Mouse (Mus musculus) lung, postnatal 0 days (tissue): Measurements from ENCODE around the gene Runx2. TPM values are rescaled to one million over a fixed set of nuclear protein-coding genes. Genes with fewer than 3 reads are reported as not detected.

Experiments
- ATAC-seq: fragments of 200-750 bp; cut with Nextera tagmentation; 2 replicates; pipeline ENCODE4 v1.8.0; 2017; ENCODE audit warnings: moderate library complexity
- DNase-seq: peaks from one replicate; pipeline ENCODE4 v3.0.0-alpha.2; 2016; ENCODE audit warnings: low spot score
- H3K27ac ChIP-seq: fragments of 300-500 bp; sonication (generic); 2 replicates; pipeline ENCODE4 v1.5.1; 2014; ENCODE audit warnings: antibody characterized with exemption, mild to moderate bottlenecking, low read length, mixed read lengths
- H3K27me3 ChIP-seq: fragments of 300-500 bp; sonication (generic); replicated peaks from 2 replicates; pipeline ENCODE4 v1.6.1; 2014; ENCODE audit warnings: low read length, mixed read lengths; ENCODE audit not compliant: insufficient read depth
- H3K36me3 ChIP-seq: fragments of 300-500 bp; sonication (generic); 2 replicates; pipeline ENCODE4 v1.6.1; 2014; ENCODE audit warnings: low read length, mixed read lengths; ENCODE audit not compliant: insufficient read depth
- H3K4me1 ChIP-seq: fragments of 300-500 bp; sonication (generic); 2 replicates; pipeline ENCODE4 v1.6.1; 2014; ENCODE audit warnings: antibody characterized with exemption, low read depth, low read length, mixed read lengths; ENCODE audit not compliant: insufficient read depth
- H3K4me2 ChIP-seq: fragments of 300-500 bp; sonication (generic); replicated peaks from 2 replicates; pipeline ENCODE4 v1.6.1; 2014; ENCODE audit warnings: low read depth, mild to moderate bottlenecking, low read length, moderate library complexity, mixed read lengths
- H3K4me3 ChIP-seq: fragments of 300-500 bp; sonication (generic); 2 replicates; pipeline ENCODE4 v1.5.1; 2014; ENCODE audit warnings: low read depth, low read length
- H3K9ac ChIP-seq: fragments of 300-500 bp; sonication (generic); replicated peaks from 2 replicates; pipeline ENCODE4 v1.6.1; 2014; ENCODE audit warnings: low read depth, mild to moderate bottlenecking
- H3K9me3 ChIP-seq: fragments of 300-500 bp; sonication (generic); 2 replicates; pipeline ENCODE4 v1.6.1; 2016; ENCODE audit warnings: low read length, mixed read lengths
- CTCF ChIP-seq: IDR thresholded peaks from 2 replicates; pipeline ENCODE4 v1.5.1; 2016; ENCODE audit warnings: antibody characterized with exemption, mild to moderate bottlenecking
- EP300 ChIP-seq: IDR thresholded peaks from 2 replicates; pipeline ENCODE4 v1.6.1; 2016; ENCODE audit warnings: antibody characterized with exemption, mild to moderate bottlenecking, control low read depth
- WGBS: fragments of 180-500 bp; shearing (Covaris S2); extraction: QIAGEN DNeasy Blood & Tissue Kit; methylation state at CpG from one replicate; pipeline ENCODE4 v1.1.7; 2014; 5-methylcytosine and 5-hydroxymethylcytosine counted together
- polyA plus RNA-seq: library from polyadenylated mRNA; unstranded; fragments of >200 nt; fragmentation: Nextera tagmentation; extraction: Ambion mirVana; gene quantifications from 2 replicates; pipeline ENCODE4 v1.2.1, GENCODE M21; 2015

Gene Runx2
- polyA plus RNA-seq, 1 experiment from 2014 or later, result 1.1 TPM

DNA sequence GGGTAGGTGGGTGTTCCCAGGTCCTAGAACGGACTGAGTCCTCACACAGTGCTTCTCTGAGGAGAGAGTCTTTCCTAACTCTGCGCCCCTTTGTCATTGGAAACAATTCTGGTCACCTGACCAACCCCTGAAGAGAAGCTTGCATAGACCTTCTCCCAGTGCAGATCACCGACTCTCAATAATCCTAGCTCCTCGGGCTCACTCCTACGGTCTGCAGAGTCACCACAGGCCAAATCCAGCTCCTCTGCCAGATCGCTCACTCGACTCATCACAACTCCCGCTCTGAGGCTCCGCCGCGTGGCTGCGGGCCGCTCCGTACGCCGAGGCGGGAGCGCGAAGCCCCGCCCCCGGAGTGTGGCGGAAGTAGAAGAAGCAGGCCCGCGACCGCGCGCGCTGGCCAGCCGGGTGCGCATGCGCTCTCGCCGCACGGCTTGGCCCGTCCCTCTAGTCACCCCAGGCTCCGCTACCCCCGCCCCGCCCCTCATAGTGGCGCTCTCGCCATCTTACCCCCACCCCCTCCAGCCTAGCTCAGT is 37.8 kb downstream of the Runx2 start, which contains the start of gene Supt3:
TSS of gene Supt3 (plus strand) at position 415 of the 533 bp plus-strand sequence.
- peak; percentile 57 for TF ChIP-seq CTCF
- TF ChIP-seq EP300, result no peak
- Histone ChIP-seq H3K4me3 (peak within 1 kb of the TSS; percentile 91), H3K4me1 (no peaks in the 10 kb centered on the region), H3K27ac (peak within 1 kb of the TSS; percentile 84), H3K9ac (peak within 1 kb of the TSS; percentile 73), H3K4me2 (peak within 1 kb of the TSS; percentile 81), H3K36me3 (no peaks in the 10 kb centered on the region), H3K27me3 (no peaks in the 10 kb centered on the region), H3K9me3 (no peaks in the 10 kb centered on the region)
- DNase-seq (peak; percentile 97), ATAC-seq (peak; percentile 98)
- WGBS, result under 1% methylated on average over 39 of the region's 40 CpGs

GRCm38 (mm10) chr17:44772576-44772975 is 42.0 kb downstream of the Runx2 start:
- Histone ChIP-seq H3K27ac (no peak overlapping the region), H3K4me3 (no peak overlapping the region), H3K36me3 (no peaks in the 10 kb centered on the region), H3K4me1 (no peaks in the 10 kb centered on the region), H3K9me3 (no peaks in the 10 kb centered on the region), H3K9ac (no peak overlapping the region), H3K27me3 (no peaks in the 10 kb centered on the region), H3K4me2 (no peak overlapping the region)
- WGBS, result 84% methylated on average over 2 of the region's 2 CpGs
- ATAC-seq (no peak), DNase-seq (no peak)
- TF ChIP-seq EP300 (no peak), CTCF (no peak)

DNA sequence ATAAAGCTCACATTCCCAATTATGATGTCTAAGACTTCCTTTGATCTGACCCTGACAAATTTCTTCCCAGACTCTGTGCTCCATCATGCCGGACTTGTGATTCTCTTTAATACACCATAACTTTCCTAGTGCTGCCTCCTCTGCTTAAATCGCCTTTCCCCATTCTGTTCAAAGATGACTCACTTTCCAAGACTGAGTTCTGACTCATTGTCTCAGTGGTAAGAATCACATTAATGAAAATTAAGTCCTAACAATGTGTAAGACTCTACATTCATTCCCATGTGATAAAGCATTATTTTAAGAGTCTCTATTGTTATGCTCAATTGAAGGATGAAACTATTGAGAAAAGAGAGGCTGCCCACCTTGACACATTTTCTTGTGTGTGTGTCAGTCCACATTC is 43.7 kb downstream of the Runx2 start:
- ATAC-seq, result no peak
- Histone ChIP-seq H3K4me2 (no peak overlapping the region), H3K4me1 (no peaks in the 10 kb centered on the region), H3K9me3 (no peaks in the 10 kb centered on the region), H3K36me3 (no peaks in the 10 kb centered on the region), H3K27me3 (no peaks in the 10 kb centered on the region), H3K4me3 (no peak overlapping the region), H3K27ac (no peak overlapping the region), H3K9ac (no peak overlapping the region)
- TF ChIP-seq CTCF (no peak), EP300 (no peak)
- DNase-seq, result no peak
- 83% methylated on average over 2 of the region's 2 CpGs for WGBS

DNA sequence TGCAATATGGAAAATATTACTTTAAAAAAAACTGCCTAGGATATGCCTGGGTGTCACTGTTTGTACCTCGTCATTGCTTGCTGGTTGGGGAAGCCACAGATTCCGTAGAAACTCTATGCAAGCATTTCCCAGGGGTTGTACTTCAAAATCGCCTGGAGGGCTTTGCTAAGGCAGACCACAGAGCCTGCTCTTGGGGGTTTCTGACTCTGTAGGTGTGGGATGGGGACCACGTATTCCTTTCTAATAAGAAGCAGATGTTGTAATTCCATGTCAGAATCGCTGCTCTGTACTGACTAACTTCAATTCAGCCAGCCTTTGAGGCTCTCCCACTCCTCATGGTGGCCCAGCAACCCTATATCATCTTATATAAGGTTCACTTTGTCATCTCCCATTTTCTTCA is 46.1 kb downstream of the Runx2 start:
- DNase-seq, result no peak
- no peak overlapping the region for H3K4me2 ChIP-seq
- H3K4me3 ChIP-seq, result no peak overlapping the region
- H3K4me1 ChIP-seq, result no peaks in the 10 kb centered on the region
- H3K36me3 ChIP-seq, result no peaks in the 10 kb centered on the region
- H3K9ac ChIP-seq, result no peak overlapping the region
- no peaks in the 10 kb centered on the region for H3K27me3 ChIP-seq
- TF ChIP-seq EP300, result no peak
- ATAC-seq, result no peak
- no peaks in the 10 kb centered on the region for H3K9me3 ChIP-seq
- H3K27ac ChIP-seq, result no peak overlapping the region
- 59% methylated on average over 5 of the region's 5 CpGs for WGBS

GRCm38 (mm10) chr17:44767375-44767774 is 47.2 kb downstream of the Runx2 start:
- no peak overlapping the region for H3K4me2 ChIP-seq
- ATAC-seq (peak; percentile 87), DNase-seq (peak; percentile 70)
- WGBS, result 57% methylated on average over 1 of the region's 1 CpGs
- no peak overlapping the region for H3K9ac ChIP-seq
- no peak overlapping the region for H3K4me3 ChIP-seq
- H3K27me3 ChIP-seq, result no peaks in the 10 kb centered on the region
- no peaks in the 10 kb centered on the region for H3K4me1 ChIP-seq
- no peaks in the 10 kb centered on the region for H3K9me3 ChIP-seq
- H3K36me3 ChIP-seq, result no peaks in the 10 kb centered on the region
- H3K27ac ChIP-seq, result no peak overlapping the region
- no peak for TF ChIP-seq CTCF
- TF ChIP-seq EP300, result peak; percentile 69

DNA sequence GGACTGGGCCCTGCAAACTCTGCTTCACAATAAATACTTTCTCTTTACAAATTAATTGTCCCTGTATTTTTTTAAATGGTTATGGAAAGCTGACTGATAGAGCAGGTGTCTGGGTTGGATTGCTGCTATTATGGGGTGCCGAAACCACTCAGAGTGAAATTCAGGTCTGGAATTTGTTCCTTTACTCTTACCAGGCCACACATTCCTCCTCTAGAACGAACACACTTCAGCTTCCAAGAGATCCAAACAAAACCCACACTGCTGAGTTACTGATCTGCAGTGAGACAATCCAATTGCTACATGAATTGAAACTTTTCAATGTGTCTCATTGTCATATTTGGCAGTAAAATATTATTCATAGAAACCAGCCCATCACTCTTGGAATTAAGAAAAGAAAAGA is 47.6 kb downstream of the Runx2 start:
- DNase-seq, result peak; percentile 26
- Histone ChIP-seq H3K4me2 (no peak overlapping the region), H3K9ac (no peak overlapping the region), H3K27me3 (no peaks in the 10 kb centered on the region), H3K4me3 (no peak overlapping the region), H3K9me3 (no peaks in the 10 kb centered on the region), H3K4me1 (no peaks in the 10 kb centered on the region), H3K27ac (no peak overlapping the region), H3K36me3 (no peaks in the 10 kb centered on the region)
- TF ChIP-seq EP300 (no peak), CTCF (no peak)
- ATAC-seq, result peak; percentile 72; the same call in 1 of the 2 replicates
- WGBS, result 43% methylated on average over 2 of the region's 2 CpGs

DNA sequence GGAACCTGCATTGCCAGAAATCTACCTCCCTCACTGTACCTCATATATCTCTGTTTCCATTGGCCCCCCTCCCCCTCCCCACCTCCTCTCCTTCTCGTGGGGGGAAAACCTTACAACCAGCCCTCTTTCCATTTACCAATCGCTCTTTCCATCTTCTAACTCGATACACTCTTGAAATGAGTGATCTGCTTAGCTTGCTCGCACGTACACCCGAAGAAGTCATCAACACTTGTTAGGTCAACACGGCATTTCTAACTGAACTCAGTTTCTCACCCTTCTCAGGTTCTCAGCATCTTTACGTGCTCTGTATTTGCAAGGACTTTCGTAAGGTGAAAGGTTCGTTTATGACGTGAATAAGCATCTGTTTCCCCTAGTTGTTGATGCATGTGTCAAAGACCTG is 48.3 kb downstream of the Runx2 start:
- Histone ChIP-seq H3K4me1 (no peaks in the 10 kb centered on the region), H3K27ac (no peak overlapping the region), H3K36me3 (no peaks in the 10 kb centered on the region), H3K9me3 (no peaks in the 10 kb centered on the region), H3K27me3 (no peaks in the 10 kb centered on the region), H3K9ac (no peak overlapping the region), H3K4me3 (no peak overlapping the region), H3K4me2 (no peak overlapping the region)
- ATAC-seq (no peak), DNase-seq (no peak)
- WGBS, result 80% methylated on average over 11 of the region's 11 CpGs
- TF ChIP-seq EP300, result no peak
- no peak for TF ChIP-seq CTCF
